Mouse (Mus musculus) bone marrow macrophage, adult 2 months (primary cell): ENCODE measurements around the gene Gm47283. TPM values are rescaled to one million over a fixed set of nuclear protein-coding genes. Genes with fewer than 3 reads are reported as not detected.
"Not testable (repeated sequence)": the region's sequence is repeated elsewhere in the genome, so short reads cannot be mapped to it uniquely, and the experiment has no call there.

ENCODE experiments used
- H3K27ac ChIP-seq: 2 replicates; pipeline ENCODE4 v1.5.1; 2012; ENCODE audit warnings: low read depth, low read length; ENCODE audit not compliant: insufficient read depth
- H3K4me1 ChIP-seq: 2 replicates; pipeline ENCODE4 v1.6.1; 2012; ENCODE audit warnings: low read length; ENCODE audit not compliant: control insufficient read depth, insufficient read depth
- H3K4me3 ChIP-seq: 2 replicates; pipeline ENCODE4 v1.5.1; 2012; ENCODE audit warnings: mild to moderate bottlenecking, low read length, moderate library complexity; ENCODE audit not compliant: insufficient read depth
- CTCF ChIP-seq: IDR thresholded peaks from 2 replicates; pipeline ENCODE4 v1.5.1; 2012; ENCODE audit warnings: low read depth, mild to moderate bottlenecking, low read length, moderate library complexity
- POLR2A ChIP-seq: IDR thresholded peaks from 2 replicates; pipeline ENCODE4 v1.6.1; 2012; ENCODE audit warnings: mild to moderate bottlenecking, low read depth, low read length, borderline replicate concordance
- polyA plus RNA-seq: library from polyadenylated mRNA; stranded (reverse); fragments of >200 nt; gene quantifications from 2 replicates; pipeline ENCODE4 v1.2.4, GENCODE M21; 2012; ENCODE audit not compliant: missing spikeins, insufficient read depth, insufficient read length

Gm47283 gene
- polyA plus RNA-seq = not detected in 2 replicates

GRCm38 (mm10) chrY:90784438-90784837 lies at the start of gene Gm47283:
TSS of gene Gm47283 (plus strand) at chrY:90784738.
- H3K4me1 ChIP-seq, H3K27ac ChIP-seq, H3K4me3 ChIP-seq: not testable (repeated sequence)

- not testable (repeated sequence) for H3K4me1 ChIP-seq, H3K27ac ChIP-seq, H3K4me3 ChIP-seq
These were observed 49.2 kb upstream of the Gm47283 start for GRCm38 (mm10) chrY:90735181-90735895.

GRCm38 (mm10) chrY:90736217-90737000 lies 48.1 kb upstream of the Gm47283 start:
- H3K4me3 ChIP-seq, H3K4me1 ChIP-seq, H3K27ac ChIP-seq: not testable (repeated sequence)

DNA sequence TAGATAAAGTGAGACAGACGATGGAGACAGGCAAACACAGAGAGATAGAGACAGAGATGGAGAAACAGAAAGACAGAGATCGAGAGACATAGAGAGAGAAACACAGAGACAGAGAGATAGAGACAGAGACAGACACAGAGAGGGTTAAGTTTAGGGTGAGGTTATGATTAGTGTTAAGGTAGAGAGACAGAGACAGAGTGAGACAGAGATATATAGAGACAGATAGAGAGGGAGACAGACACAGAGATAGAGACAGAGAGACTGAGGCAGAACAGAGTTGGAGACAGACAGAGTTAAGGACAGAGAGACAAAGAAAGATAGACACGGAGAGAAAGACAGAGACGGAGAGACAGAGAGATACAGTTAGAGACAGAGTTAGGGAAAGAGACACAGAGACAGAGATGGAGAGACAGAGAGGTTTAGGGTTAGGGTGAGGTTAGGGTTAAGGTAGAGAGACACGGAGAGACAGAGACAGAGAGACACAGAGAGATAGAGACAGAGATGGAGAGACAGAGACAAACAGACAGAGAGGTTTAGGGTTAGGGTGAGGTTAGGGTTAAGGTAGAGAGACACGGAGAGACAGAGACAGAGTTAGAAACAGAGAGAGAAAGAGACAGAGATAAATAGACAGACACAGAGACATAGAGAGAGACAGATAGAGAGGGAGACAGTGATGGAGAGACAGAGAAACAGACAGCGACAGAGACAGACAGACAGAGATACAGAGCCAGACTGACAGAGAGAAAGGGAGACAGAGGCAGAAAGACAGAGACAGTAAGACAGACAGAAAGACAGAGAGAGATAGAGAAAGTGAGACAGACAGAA lies 46.7 kb upstream of the Gm47283 start:
- Histone ChIP-seq H3K4me3 (no peak overlapping the region), H3K4me1 (no peaks in the 10 kb centered on the region), H3K27ac (no peak overlapping the region)
- TF ChIP-seq POLR2A = no peak
- TF ChIP-seq CTCF = no peak

DNA sequence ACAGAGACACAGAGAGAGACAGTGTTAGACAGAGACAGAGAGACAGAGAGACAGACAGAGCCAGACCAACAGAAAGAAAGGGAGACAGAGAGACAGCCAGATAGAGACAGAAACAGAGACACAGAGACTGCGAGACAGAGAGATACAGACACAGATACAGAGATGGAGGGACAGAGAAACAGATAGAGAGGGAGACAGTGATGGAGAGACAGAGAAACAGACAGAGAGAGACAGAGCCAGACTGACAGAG lies 46.2 kb upstream of the Gm47283 start:
- no peak for TF ChIP-seq POLR2A
- no peak for TF ChIP-seq CTCF
- no peak overlapping the region for H3K4me3 ChIP-seq
- H3K4me1 ChIP-seq = no peaks in the 10 kb centered on the region
- H3K27ac ChIP-seq = no peak overlapping the region

- H3K4me1 ChIP-seq, H3K4me3 ChIP-seq, H3K27ac ChIP-seq: not testable (repeated sequence)
These were observed 45.6 kb upstream of the Gm47283 start for GRCm38 (mm10) chrY:90738841-90739530.

GRCm38 (mm10) chrY:90739531-90740012 lies 45.0 kb upstream of the Gm47283 start:
- not testable (repeated sequence) for H3K4me3 ChIP-seq, H3K4me1 ChIP-seq, H3K27ac ChIP-seq

DNA sequence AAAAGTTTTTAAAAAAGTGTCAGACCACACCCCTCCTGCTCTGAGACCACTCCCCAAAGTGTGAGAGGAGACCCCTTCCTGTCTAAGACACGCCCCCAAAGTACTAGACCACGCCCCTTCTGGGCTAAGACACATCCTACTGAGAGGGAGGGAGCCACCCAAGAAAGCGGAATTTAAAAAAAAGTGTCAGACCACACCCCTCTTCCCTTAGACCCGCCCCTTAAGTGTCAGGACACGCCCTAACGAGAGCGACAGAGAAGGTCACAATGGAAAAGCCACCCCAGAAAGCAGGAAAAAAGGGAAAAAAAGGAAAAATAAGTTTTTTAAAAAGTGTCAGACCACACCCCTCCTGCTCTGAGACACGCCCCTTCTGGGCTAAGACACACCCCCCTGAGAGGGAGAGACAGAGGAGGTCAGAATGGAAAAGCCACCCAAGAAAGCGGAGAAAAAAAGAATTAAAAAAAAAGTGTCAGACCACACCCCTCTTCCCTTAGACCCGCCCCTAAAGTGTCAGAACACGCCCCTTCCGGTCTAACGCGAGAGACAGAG lies 44.5 kb upstream of the Gm47283 start:
- H3K27ac ChIP-seq = no peak overlapping the region
- no peak overlapping the region for H3K4me3 ChIP-seq
- no peaks in the 10 kb centered on the region for H3K4me1 ChIP-seq
- TF ChIP-seq CTCF (no peak), POLR2A (no peak)

- not testable (repeated sequence) for H3K4me1 ChIP-seq, H3K4me3 ChIP-seq, H3K27ac ChIP-seq
These were observed 43.5 kb upstream of the Gm47283 start for GRCm38 (mm10) chrY:90741006-90741405.

- H3K4me1 ChIP-seq, H3K4me3 ChIP-seq: not testable (repeated sequence)
These were observed 42.9 kb upstream of the Gm47283 start for GRCm38 (mm10) chrY:90741452-90742260.

DNA sequence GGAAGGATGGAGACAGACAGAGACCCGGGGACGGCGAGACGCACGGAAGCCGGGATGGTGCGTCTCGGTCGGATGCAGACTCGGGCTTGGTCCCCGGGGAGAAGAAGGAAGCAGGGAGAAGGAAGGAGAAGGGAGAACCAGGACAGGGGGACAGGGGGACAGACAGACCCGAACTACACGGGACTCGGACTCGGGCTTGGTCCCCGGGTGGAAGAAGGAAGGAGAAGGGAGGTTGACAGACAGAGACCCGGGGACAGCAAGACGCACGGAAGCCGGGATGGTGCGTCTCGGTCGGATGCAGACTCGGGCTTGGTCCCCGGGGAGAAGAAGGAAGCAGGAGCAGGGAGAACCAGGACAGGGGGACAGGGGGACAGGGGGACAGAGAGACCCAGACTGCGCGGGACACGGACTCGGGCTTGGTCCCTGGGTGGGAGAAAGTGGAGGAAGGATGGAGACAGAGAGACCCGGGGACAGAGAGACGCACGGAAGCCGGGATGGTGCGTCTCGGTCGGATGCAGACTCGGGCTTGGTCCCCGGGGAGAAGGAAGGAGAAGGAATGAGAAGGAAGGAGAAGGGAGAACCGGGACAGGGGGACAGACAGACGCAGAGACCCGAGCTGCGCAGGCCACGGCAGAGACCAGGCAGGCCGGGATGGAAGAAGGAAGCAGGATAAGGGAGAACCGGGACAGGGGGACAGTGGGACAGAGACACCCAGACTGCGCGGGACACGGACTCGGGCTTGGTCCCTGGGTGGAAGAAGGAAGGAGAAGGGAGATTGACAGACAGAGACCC lies 42.1 kb upstream of the Gm47283 start:
- H3K4me1 ChIP-seq, H3K4me3 ChIP-seq, H3K27ac ChIP-seq: not testable (repeated sequence)

More at GRCm38 (mm10) chrY:90741452-90742260, 42.9 kb upstream of the Gm47283 start:
- not testable (repeated sequence) for H3K27ac ChIP-seq

DNA sequence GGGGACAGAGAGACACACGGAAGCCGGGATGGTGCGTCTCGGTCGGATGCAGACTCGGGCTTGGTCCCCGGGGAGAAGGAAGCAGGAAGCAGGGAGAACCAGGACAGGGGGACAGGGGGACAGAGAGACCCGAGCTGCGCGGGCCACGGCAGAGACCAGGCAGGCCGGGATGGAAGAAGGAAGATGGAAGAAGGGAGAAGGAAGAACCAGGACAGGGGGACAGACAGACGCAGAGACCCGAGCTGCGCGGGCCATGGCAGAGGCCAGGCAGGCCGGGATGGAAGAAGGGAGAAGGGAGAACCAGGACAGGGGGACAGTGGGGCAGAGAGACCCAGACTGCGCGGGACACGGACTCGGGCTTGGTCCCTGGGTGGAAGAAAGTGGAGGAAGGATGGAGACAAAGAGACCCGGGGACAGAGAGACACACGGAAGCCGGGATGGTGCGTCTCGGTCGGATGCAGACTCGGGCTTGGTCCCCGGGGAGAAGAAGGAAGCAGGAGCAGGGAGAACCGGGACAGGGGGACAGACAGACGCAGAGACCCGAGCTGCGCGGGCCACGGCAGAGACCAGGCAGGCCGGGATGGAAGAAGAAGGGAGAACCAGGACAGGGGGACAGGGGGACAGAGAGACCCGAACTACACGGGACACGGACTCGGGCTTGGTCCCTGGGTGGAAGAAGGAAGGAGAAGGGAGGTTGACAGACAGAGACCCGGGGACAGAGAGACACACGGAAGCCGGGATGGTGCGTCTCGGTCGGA lies 41.3 kb upstream of the Gm47283 start:
- not testable (repeated sequence) for H3K27ac ChIP-seq, H3K4me3 ChIP-seq, H3K4me1 ChIP-seq
